Mouse (Mus musculus) adrenal gland (tissue): ENCODE measurements around the gene Capns1.

Source experiments
- intact Hi-C: fragments of 180-260 bp; cut with DNase I; formaldehyde crosslinking; loops from one replicate; pipeline ENCODE4 v1.15.1; 2025

Capns1 gene

GRCm38 (mm10) chr7:30178256-30178655, 20.4 kb downstream of the Capns1 start:
- intact Hi-C loops, result no loop called here

- intact Hi-C loops, result no loop called here
Observed at GRCm38 (mm10) chr7:30176474-30176873, 22.1 kb downstream of the Capns1 start.

GRCm38 (mm10) chr7:30170283-30170951, 28.2 kb downstream of the Capns1 start:
- intact Hi-C loops, result no loop called here

DNA sequence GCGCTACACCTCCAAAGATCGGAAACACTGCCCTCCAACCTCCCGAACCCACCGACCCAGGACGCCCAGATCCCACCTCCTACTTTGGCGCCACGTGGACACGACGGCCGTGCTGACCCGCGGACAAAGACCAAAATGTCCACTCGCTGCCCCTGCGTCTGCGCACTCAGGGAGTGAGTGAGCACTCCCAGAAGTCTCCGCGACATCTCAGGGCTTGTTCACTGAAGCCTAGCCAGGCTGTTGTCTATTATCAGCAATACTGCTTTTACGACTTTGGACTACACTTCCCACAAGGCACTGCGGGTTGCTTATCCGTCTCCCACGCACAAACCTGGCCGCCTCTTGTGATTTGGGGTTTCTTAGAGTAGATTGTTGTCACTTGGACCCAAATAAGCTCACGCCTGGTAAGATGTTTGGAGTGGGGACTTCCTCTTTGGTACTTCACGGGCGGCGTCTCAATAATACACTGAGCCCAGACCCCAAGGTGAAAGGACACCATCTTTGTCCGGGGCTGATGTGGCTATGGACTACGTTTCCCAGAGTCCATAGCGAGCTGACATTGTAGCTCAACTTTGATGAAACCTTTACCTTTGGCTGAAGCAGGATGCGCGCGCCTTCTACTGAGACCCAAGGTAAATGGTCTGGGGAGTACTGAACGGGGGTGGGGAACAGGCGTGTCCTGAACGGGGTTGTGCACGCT, 28.9 kb downstream of the Capns1 start, which contains the start of gene Zfp146:
TSS of gene Zfp146 (minus strand) at position 168 of the 700 bp plus-strand sequence.
- intact Hi-C loops, result loop anchor here (5.0 to 10.0 kb wide), 2 partner anchors 72 to 215 kb away; partner anchors contain the start of gene Zfp74

- intact Hi-C loops, result loop anchor here (5.0 to 10.0 kb wide), 2 partner anchors 72 to 214 kb away; partner anchors contain the start of gene Zfp74
Observed at GRCm38 (mm10) chr7:30168914-30169582, 29.6 kb downstream of the Capns1 start.

- intact Hi-C loops, result loop anchor here (5.0 to 10.0 kb wide), 2 partner anchors 67 to 210 kb away; partner anchors contain the start of gene Zfp74
Observed at GRCm38 (mm10) chr7:30164745-30165144, 33.9 kb downstream of the Capns1 start.

- intact Hi-C loops, result loop anchor here (10.0 kb wide), 1 partner anchor 208 kb away; the partner anchor contains the start of gene Zfp74
Observed at GRCm38 (mm10) chr7:30163113-30163512, 35.5 kb downstream of the Capns1 start.

- intact Hi-C loops, result no loop called here
Observed at GRCm38 (mm10) chr7:30155507-30155906, 43.1 kb downstream of the Capns1 start.

DNA sequence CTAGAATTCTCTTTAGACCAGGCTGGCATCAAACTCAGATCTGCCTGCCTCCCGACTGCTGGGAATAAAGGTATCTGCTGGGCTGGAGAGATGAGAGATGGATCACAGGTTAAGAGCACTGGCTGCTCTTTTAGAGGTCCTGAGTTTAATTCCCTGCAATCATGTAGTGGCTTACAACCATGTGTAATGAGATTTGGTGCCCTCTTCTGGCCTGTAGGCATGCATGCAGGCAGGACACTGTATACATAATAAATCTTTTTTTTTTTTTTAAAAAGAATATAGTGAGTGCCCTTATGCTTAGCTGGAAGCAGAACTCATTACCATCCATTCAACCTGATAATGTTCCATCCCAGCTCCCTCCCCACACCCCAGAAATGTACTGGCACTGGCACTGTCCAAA, 44.6 kb downstream of the Capns1 start:
- intact Hi-C loops, result no loop called here

DNA sequence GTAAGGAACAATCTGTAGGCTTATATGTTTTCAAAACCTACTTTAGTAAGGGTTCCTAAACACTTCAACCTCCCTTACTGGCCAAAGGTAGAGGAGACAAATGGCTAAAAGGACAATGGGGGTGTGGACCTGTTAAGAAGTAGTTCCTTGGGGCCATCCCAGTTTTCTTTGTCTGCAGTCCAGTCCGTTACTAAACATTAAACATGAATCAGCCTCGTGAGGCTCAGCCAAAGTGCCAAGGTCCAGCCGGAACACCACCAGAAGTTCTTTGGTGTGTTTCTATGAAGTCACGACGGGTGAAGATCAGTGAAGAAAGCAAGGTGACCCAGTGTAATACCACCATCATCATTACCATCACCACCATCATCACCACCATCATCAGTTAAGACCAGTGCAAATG, 51.6 kb downstream of the Capns1 start:
- intact Hi-C loops, result no loop called here

- intact Hi-C loops, result no loop called here
Observed at GRCm38 (mm10) chr7:30143555-30144209, 54.9 kb downstream of the Capns1 start.

GRCm38 (mm10) chr7:30143170-30143554, 55.4 kb downstream of the Capns1 start:
- intact Hi-C loops, result no loop called here
